Mouse (Mus musculus) frontal cortex, postnatal 14 days (tissue): ENCODE data around the gene Piezo1.

Source experiments
- DNase-seq, 2 experiments: peaks; one replicate each; pipeline ENCODE4 v3.0.0; 2022; ENCODE audit warnings: low spot score in 2 of 2

Piezo1 gene

GRCm38 (mm10) chr8:122569996-122570395 lies 18.9 kb upstream of the Piezo1 start:
- DNase-seq: no peak

- DNase-seq: no peak
Measured at GRCm38 (mm10) chr8:122569329-122569728, 18.2 kb upstream of the Piezo1 start.

- no peak for DNase-seq
Measured at GRCm38 (mm10) chr8:122568881-122569309, 17.8 kb upstream of the Piezo1 start.

GRCm38 (mm10) chr8:122568109-122568504 lies 17.0 kb upstream of the Piezo1 start:
- no peak for DNase-seq

GRCm38 (mm10) chr8:122567361-122568108 lies 16.4 kb upstream of the Piezo1 start, which contains the start of gene Cdt1:
Gene Cdt1 (plus strand): TSS chr8:122568015.
- DNase-seq: peak; percentile 92 to 93

GRCm38 (mm10) chr8:122566766-122567165 lies 15.6 kb upstream of the Piezo1 start:
- no peak for DNase-seq

GRCm38 (mm10) chr8:122564363-122565352 lies 13.5 kb upstream of the Piezo1 start:
- no peak for DNase-seq

- DNase-seq: no peak
Measured at GRCm38 (mm10) chr8:122561199-122561598, 10.1 kb upstream of the Piezo1 start.

GRCm38 (mm10) chr8:122558671-122559349 lies 7.7 kb upstream of the Piezo1 start:
- DNase-seq: no peak

GRCm38 (mm10) chr8:122557248-122558038 lies 6.3 kb upstream of the Piezo1 start:
- DNase-seq: no peak

GRCm38 (mm10) chr8:122556030-122557009 lies 5.2 kb upstream of the Piezo1 start:
- DNase-seq: no peak

- DNase-seq: no peak
Measured at GRCm38 (mm10) chr8:122554786-122555185, 3.7 kb upstream of the Piezo1 start.

- no peak for DNase-seq
Measured at GRCm38 (mm10) chr8:122550995-122551264, 199 bp downstream of the Piezo1 start.

- DNase-seq: no peak
Measured at GRCm38 (mm10) chr8:122550234-122550994, 715 bp downstream of the Piezo1 start.

- DNase-seq: no peak
Measured at GRCm38 (mm10) chr8:122548891-122549439, 2.2 kb downstream of the Piezo1 start.

- no peak for DNase-seq
Measured at GRCm38 (mm10) chr8:122548331-122548730, 2.8 kb downstream of the Piezo1 start.

- DNase-seq: no peak
Measured at GRCm38 (mm10) chr8:122547815-122548214, 3.3 kb downstream of the Piezo1 start.

GRCm38 (mm10) chr8:122546811-122547453 lies 4.2 kb downstream of the Piezo1 start:
- DNase-seq: no peak
